Mouse (Mus musculus): ENCODE data around the gene Nkd1. TPM values are rescaled to one million over a fixed set of nuclear protein-coding genes. Genes with fewer than 3 reads are reported as not detected.

Nkd1 gene
- polyA plus RNA-seq, 1 experiment from 2014 or later = 4.3 TPM

Other genes starting within 250 kb of the Nkd1 start
- gene Adcy7, start 249.0 kb upstream of the Nkd1 start, polyA plus RNA-seq (2016; fragmentation: Nextera tagmentation; extraction: Ambion mirVana) = 38.0 and 41.6 TPM in 2 replicates
- gene Brd7, start 159.2 kb upstream of the Nkd1 start, polyA plus RNA-seq (2016; fragmentation: Nextera tagmentation; extraction: Ambion mirVana) = 61.3 and 64.7 TPM in 2 replicates
- gene Snx20, start 114.8 kb downstream of the Nkd1 start, polyA plus RNA-seq (2016; fragmentation: Nextera tagmentation; extraction: Ambion mirVana) = 2.6 and 2.7 TPM in 2 replicates
- gene Nod2, start 126.0 kb downstream of the Nkd1 start, polyA plus RNA-seq (2016; fragmentation: Nextera tagmentation; extraction: Ambion mirVana) = 0.05 and 0.06 TPM in 2 replicates
- gene Cyld, start 175.7 kb downstream of the Nkd1 start, polyA plus RNA-seq (2016; fragmentation: Nextera tagmentation; extraction: Ambion mirVana) = 7.7 and 8.2 TPM in 2 replicates

Data from liver, embryonic 12.5 days (tissue).